Mouse (Mus musculus) brown adipose tissue, adult 24 weeks (tissue): Measurements from ENCODE around the gene Pias1. TPM values are rescaled to one million over a fixed set of nuclear protein-coding genes. Genes with fewer than 3 reads are reported as not detected.

Experiments used
- H3K27ac ChIP-seq: fragments of 200-500 bp; replicated peaks from 2 replicates; pipeline ENCODE4 v1.5.1; 2012; ENCODE audit warnings: low read depth, mild to moderate bottlenecking, low read length
- H3K4me1 ChIP-seq: fragments of 200-500 bp; 2 replicates; pipeline ENCODE4 v1.6.1; 2012; ENCODE audit warnings: low read length, mixed read lengths; ENCODE audit not compliant: control insufficient read depth, insufficient read depth, insufficient read length
- H3K4me3 ChIP-seq: fragments of 200-500 bp; 2 replicates; pipeline ENCODE4 v1.5.1; 2012; ENCODE audit warnings: low read depth, mild to moderate bottlenecking, low read length, moderate library complexity; ENCODE audit not compliant: insufficient read depth
- polyA plus RNA-seq: library from polyadenylated mRNA; stranded (reverse); fragments of >200 nt; gene quantifications from 2 replicates; pipeline ENCODE4 v1.2.4, GENCODE M21; 2012; ENCODE audit not compliant: missing spikeins, insufficient read depth, insufficient read length

The Pias1 gene
- polyA plus RNA-seq, 1 experiment: 12.3 TPM

DNA sequence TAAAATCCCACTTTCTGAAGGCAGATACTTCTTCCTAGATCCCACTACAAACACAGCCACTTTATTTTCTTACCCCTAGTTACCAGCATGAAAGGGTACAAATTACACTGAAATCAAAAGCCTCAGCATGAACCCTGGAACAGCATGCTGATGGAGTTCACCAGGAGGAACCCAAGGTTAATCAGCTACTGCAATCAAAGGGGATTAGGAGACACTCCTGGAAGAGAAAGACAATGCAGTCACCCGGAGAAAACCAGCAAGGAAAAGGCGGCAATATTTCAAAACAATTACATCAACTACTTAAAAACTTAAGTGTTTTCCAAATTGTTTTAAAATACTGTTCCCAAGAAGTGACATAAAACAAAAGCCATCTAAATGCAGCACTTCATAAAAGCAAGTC, 11.9 kb downstream of the Pias1 start:
- no peak overlapping the region for H3K27ac ChIP-seq
- H3K4me1 ChIP-seq: peaks cover 8% of the 10 kb centered on the region; the same call in 1 of the 2 replicates
- H3K4me3 ChIP-seq: no peak overlapping the region

DNA sequence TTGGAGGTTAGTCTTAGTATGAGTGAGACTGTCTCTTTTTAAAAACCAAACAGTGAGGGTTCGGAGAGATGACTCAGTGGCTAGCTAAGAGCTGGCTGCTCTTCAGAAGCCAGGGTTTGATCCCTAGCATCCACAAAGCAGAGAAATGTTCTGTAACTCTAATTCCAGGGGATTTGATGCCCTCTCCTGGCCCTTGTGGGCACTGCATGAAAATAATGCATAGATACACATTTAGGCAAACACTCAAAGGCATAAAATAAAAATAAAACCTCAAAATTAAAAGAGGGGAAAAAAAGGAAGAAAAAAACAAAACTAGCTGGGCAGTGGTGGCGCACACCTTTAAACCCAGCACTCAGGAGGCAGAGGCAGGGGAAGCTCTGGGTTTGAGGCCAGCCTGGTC, 13.3 kb downstream of the Pias1 start:
- no peak overlapping the region for H3K4me3 ChIP-seq
- no peak overlapping the region for H3K27ac ChIP-seq
- H3K4me1 ChIP-seq: peaks cover 11% of the 10 kb centered on the region

DNA sequence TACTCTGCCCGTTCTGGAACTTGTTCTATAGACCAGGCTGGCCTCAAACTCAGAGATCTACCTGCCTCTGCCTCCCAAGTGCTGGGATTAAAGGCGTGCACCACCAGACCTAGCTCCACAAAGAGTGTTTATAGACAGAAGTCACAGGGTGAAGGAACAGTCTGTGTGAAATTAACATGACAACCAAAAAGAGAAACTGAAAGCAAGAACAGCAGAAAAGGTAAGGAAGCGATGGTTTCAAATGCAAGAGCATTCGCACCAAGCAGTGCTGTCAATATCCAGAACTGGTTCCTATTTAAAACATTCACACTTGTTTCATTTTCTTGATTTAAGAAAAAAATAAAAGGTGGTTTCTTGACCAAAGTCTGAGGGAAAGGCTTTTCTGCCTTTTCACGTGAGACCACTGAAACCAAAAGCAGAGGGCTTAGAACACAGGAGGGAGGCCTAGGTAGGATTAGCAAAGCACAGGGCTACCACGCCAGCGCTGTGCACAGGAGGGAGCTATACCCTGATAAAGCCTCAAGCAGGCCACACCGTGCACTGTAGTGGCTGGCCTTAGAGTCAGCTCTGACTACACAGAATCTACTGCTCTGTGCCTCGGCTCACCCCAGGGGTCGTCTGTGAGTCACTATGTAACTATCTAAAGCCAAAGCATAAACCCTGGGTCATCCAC, 15.5 kb downstream of the Pias1 start:
- peaks cover 19% of the 10 kb centered on the region for H3K4me1 ChIP-seq
- H3K27ac ChIP-seq: no peak overlapping the region
- H3K4me3 ChIP-seq: no peak overlapping the region

DNA sequence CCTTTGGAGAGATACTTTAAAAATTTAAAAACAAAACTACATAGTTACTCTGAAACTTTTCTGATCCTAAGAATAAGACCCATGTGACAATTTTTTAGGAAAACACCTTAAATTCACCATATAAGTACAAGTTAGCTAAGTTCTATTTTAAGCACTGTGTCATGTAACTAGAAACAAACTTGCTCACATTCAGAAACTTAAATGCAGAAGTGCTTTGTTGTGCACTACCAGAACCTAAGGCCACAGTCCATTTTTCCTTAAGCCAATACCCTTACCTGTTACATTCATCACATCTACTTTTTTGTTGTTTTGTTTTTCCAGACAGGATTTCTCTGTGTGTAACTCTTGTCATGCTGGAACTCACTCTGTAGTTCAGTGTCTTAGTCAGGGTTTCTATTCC, 17.4 kb downstream of the Pias1 start:
- H3K27ac ChIP-seq: no peak overlapping the region
- no peak overlapping the region for H3K4me3 ChIP-seq
- peaks cover 19% of the 10 kb centered on the region for H3K4me1 ChIP-seq

DNA sequence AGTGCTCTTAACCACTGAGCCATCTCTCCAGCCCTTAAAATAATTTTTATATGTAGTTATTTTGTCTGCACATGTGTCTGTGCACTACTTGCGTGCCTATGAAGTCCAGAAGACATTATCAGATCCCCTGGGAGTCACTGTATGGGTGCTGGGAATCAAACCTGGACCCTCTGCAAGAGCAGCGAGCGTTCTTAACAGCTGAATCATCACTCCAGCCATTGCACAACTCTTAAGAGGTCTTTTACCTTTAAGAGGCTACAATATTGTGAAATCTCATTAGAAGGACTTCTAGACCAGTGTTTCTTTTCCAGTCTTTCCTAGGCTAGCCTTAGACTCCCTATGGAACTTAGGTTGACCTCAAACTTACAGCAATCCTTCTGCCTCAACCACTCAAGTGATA, 21.7 kb downstream of the Pias1 start:
- H3K27ac ChIP-seq: 0 out of 2 replicates have a peak overlapping the region, but pooled peaks have one; percentile 8
- H3K4me3 ChIP-seq: no peak overlapping the region
- H3K4me1 ChIP-seq: peaks cover 16% of the 10 kb centered on the region

DNA sequence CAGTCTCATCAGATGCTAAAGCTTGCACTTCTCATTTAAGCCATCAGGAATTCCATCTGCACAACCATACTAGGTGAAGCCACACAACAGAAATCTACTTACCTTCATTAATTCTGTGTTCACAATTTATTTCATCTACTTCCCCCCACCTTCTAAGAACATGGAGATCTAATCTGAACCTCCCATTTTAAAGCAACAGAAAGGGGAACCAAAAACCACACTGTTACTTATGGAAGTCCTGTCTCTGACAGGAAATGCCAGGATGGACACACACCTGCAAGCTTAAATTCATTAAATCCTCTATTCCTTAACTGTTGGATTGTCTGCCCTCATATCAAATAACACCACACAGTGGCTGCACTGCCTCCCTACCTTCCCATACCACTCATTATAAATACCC, 35.0 kb downstream of the Pias1 start:
- Histone ChIP-seq H3K4me3 (no peak overlapping the region), H3K27ac (no peak overlapping the region), H3K4me1 (peaks cover 4% of the 10 kb centered on the region)

DNA sequence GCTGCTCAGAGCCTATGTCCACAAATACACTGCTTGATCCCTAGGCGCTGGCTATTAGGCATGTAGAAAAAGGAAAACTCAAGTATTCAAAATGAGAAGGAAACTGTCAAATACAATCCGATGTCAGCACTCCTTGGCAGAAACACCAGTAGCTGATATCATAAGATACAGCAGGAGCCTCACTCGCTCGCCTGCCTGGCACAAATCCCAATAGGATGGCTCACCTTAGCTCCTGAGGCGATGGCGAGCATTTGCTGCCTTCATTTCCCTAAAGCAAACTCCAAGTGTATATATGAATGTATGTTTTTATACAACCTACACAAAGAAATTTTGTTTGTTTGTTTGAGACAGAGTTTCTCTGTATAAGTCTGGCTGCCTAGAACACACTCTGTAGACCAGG, 42.4 kb downstream of the Pias1 start:
- H3K4me3 ChIP-seq: no peak overlapping the region
- no peak overlapping the region for H3K27ac ChIP-seq
- peaks cover 6% of the 10 kb centered on the region; the same call in 1 of the 2 replicates for H3K4me1 ChIP-seq

DNA sequence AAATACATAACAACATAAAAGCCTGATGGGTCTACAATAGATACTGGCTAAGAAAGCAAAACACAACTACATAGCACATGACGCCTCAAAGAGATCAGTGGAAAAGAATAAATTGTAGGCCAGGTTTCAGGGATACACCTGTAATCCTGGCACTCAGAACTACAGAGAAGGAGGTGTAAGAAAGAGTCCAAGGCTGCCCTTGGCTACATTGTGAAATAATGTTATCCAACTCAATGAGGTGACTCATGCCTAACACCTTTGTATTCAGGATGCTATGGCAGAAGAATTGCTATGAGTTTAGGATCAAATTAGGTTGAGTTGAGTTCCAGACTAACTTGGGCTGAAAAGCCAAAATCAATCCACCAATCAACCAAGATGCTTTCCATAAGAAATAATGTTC, 43.7 kb downstream of the Pias1 start:
- Histone ChIP-seq H3K4me3 (no peak overlapping the region), H3K4me1 (peaks cover 13% of the 10 kb centered on the region; the same call in 1 of the 2 replicates), H3K27ac (no peak overlapping the region)

DNA sequence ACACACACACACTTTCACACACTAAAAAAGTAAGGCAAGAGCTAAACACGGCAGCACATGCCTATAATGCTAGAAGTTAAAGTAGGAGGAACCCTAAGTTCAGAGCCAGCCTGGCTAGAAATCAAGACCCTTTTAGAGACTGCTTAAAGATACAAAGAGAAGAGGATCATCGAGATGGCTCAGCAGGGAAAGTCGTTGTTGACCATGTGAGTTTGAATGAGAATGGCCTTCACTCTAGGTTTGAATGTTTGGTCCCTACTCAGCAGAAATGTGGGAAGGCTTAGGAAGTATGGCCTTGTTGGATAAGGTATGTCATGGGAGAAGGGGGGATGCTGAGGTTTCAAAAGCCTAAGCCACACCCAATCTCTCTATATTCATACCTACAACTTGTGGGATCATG, 46.8 kb downstream of the Pias1 start:
- Histone ChIP-seq H3K27ac (no peak overlapping the region), H3K4me1 (peaks cover 28% of the 10 kb centered on the region), H3K4me3 (no peak overlapping the region)

DNA sequence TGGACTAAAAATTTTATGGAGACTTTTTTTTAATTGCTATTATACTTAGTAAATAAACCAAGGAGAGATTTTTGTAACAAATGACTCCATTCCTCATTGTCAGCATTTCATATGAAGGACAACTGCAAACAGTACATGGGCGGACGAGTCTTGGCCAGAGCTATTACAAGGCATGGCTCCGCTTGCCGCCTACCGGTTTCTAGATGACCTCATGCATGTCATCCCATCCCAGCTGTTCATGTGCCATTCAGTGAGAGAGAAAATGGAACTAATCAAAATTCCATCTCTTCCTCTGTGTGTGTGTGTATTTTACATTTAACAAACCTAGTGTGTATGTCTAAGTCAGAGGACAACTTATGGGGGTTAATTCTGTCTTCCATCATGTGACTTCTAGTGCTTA, 51.9 kb downstream of the Pias1 start:
- Histone ChIP-seq H3K27ac (no peak overlapping the region), H3K4me1 (peaks cover 26% of the 10 kb centered on the region), H3K4me3 (no peak overlapping the region)

DNA sequence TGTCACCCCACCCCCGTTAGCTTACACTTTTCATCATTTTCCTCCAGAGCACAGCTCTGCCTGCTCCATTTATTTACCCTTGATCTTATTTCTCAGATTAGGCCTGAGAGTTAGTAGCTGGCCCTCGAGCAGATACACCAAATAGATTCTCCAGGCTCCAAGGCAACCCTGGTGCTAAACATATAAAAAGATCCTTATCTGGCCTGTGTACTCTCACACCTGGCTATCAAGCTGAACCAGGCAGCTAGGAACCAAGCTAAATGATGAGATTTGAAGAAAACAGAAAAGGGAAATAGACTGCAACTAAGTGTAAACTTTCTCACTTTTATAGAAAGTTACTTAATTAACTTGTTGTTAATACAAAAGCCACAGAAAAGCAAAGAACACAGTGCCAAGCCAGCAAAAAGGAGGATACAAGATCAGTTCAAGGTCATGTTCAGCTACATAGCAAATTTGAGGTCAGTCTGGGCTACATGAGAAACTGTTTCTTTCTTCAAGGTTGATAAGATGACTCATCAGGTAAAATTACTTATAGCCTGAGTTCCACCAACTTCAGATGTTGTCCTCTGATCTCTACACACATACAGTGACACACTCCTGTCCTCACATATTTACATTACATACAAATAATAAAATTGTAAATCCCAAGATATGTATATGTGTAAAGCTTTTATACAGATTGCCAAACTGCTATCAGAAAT, 52.9 kb downstream of the Pias1 start:
- Histone ChIP-seq H3K4me3 (no peak overlapping the region), H3K27ac (0 out of 2 replicates have a peak overlapping the region, but pooled peaks have one; percentile 26), H3K4me1 (peaks cover 26% of the 10 kb centered on the region)

DNA sequence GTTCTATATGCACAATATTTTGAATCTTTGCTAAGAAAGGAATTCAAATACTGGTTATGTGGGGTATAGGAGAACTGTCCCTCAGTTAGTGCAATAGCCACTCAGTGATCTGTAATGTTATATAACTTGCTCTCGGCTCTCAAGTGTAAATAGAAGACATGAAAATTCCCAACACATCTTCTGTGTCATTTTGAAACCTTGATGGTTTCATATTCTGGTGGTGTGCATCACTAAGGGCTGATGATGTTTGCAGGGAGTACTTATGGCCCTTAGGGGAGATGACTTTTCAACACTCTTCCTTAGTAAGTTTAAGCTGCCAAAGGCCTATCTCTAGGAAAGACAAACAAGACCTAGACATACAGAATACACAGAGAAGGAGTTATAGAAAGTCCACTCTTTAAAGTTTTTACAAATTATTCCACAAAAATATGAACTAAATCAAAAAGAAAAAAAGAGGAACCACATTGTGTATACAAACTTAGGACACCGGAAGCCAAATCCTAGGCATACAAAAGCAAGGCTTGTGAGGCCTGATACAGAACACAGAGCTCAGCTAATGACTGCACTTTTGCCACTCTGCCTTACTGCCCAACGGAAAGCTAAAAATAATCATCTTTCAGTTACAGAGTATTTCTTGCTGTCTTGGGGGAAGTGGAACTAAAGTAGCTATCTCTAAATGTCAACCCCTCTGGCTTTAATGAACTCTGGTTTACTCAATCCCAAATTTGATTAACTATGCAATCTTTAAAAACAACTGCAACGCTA, 55.0 kb downstream of the Pias1 start:
- Histone ChIP-seq H3K4me3 (no peak overlapping the region), H3K27ac (peak overlapping the region; percentile 39; the same call in 1 of the 2 replicates), H3K4me1 (peaks cover 14% of the 10 kb centered on the region)

DNA sequence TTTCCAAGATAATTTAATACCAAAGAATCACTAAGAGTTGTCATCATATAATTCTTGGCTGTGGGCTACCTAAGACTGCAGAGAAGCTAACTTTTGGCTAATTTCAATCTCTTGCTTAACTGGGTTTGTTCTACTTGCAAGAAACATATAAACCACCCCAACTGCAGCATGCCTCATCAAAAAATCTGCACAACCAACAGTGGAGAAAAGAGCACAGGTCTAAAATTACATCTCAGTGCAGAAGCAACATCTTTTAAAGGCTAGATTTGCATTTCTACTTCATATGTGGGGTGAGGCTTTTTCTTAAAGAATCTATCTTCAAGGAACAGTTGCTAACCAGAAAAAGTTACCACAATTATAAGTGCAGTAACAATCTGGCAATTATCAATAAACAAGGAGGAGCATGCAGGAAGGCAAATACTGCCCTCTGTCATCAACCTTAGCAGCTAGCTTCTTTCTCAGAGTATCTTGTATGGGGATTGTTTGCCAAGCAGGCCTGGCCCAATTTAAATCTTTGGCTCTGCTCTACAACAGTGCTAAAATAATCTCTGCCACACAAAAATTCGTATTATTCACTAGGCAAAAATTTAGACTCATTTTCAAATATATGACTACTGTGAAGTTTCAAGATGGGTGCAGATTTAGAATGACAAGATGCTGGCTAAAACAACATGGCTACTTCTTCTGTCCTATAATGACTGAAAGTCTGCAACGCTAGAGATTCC, 62.7 kb downstream of the Pias1 start:
- no peak overlapping the region for H3K4me3 ChIP-seq
- H3K4me1 ChIP-seq: no peaks in the 10 kb centered on the region; the same call in 1 of the 2 replicates
- H3K27ac ChIP-seq: no peak overlapping the region

DNA sequence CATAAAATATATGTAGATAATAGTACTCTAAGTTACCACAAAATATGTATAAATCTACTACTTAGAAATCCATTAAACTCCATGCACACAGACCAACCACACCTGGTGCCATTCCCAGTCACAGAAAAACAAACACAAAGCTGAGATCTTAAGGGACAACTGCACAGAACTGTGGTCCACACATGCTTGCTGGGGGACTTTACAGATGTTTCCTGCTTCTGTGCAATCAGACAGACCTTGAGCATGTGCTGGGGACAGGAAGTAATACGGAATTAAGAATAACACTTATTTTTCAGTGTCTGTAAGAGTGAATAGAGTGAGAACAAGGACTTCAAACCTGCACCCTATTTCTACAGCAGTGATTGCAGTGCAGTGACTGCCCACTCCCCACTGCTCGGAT, 66.8 kb downstream of the Pias1 start:
- Histone ChIP-seq H3K27ac (peak overlapping the region; percentile 11), H3K4me1 (no peaks in the 10 kb centered on the region; the same call in 1 of the 2 replicates), H3K4me3 (no peak overlapping the region)

DNA sequence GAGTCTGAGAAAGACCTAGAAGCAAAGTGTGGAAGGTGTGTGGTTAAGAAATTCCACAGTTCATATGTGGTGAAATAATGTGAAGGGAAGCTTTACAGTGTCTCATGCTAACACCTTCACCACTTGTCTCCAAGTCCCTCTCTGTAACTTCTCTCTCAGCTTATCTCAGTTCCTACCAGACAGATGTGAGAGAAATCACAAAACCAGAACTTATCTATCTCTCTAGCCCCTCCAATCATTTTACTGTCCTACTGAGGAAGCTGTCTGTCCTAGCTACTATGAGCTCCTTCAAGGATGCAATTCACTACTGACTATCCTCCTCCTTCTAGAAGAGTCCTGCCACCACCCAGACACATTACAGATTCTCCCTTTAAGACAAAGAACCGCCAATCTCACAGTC, 70.7 kb downstream of the Pias1 start:
- Histone ChIP-seq H3K4me1 (no peaks in the 10 kb centered on the region; the same call in 1 of the 2 replicates), H3K27ac (no peak overlapping the region), H3K4me3 (no peak overlapping the region)
